Mouse (Mus musculus) gastrocnemius, postnatal 14 days (tissue): ENCODE measurements at regions not wholly inside any gene's neighbourhood (a gene's known extent, or its start where the extent isn't known, plus 50 kb on each side); places are given as distances from the start of the nearest gene placed in this dataset.
A peak's percentile ranks its signal among the peaks of the same experiment; 100 is the strongest.

Source experiments
- DNase-seq: peaks from one replicate; pipeline ENCODE4 v3.0.0; 2021; ENCODE audit warnings: mixed read lengths
- intact Hi-C: fragments of 180-260 bp; cut with DNase I; formaldehyde crosslinking; loops from one replicate; pipeline ENCODE4 v1.15.1; 2025; ENCODE audit warnings: low total_unique reads

DNA sequence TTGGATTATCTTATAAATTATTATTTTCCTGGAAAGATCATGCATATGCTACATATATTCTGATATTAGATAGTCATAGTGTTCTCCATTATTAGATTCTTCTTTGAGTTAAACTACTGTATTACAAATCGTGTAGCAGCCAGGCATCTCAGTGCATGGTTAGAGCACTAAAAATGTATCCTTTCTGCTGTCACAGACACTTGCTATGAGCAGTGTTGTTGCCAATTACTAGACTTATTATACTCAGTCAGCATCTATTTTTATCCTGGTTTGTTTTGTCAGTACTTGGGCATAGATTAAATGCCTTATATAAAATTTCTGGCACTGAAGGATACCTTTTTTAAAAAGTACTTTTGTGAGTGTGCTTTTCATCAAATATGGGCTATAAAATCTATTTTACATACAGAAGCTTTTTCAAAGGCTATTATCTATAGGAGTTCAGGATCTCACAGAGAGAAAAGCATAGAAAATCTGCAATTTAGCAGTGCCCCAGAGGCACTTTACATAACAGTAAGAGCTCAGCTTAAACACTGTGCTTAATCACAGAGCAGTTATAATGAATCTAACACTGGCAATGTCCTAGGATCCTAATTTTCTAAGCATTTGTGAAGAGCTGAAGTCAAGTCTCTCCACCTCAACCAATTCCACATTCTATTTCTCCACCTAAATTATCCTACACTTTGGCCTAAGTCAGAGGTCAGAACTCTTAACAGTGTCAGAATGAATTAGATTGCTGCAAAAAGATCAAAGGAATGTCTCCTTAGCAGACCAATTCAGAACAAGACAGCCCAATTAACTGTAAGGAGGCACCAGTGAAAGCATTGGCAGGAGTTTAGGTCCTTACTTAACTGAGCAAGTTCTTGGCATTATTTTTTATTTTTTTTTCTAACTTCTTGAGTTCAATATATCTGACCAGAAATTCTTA is 301.8 kb upstream of the Tpm3-rs7 start:
- intact Hi-C loops, result no loop called here
- DNase-seq, result no peak

DNA sequence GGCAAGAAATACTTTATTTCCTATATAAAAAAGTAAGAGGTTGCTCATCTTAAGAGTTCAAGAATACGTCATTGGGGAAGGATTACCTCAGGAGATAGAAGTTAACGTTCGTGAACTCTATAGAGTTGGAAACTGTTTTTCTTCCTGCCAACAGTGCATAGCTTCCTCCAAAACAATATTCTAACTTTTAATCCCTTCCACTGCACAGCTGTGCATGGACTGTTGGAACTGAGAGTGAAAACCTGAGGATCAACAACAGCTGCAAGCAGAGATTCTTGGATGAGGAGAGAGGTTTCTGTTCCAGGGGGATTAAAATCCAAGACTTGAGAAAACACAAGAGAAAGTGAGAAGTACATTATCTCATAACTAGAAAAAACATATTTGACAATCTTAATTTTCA is 288.2 kb upstream of the Tpm3-rs7 start:
- intact Hi-C loops, result no loop called here
- peak; percentile 5 for DNase-seq
